Mouse (Mus musculus) thymus, postnatal 0 days (tissue): Measurements from ENCODE around the gene Il17rc. TPM values are rescaled to one million over a fixed set of nuclear protein-coding genes. Genes with fewer than 3 reads are reported as not detected.
A peak's percentile ranks its signal among the peaks of the same experiment; 100 is the strongest.

ENCODE experiments used
- DNase-seq: peaks from one replicate; pipeline ENCODE4 v3.0.0-alpha.2; 2015; ENCODE audit warnings: low spot score
- polyA plus RNA-seq: library from polyadenylated mRNA; unstranded; fragments of >200 nt; fragmentation: Nextera tagmentation; extraction: Ambion mirVana; gene quantifications from 2 replicates; pipeline ENCODE4 v1.2.1, GENCODE M21; 2015

Il17rc gene
- polyA plus RNA-seq, 1 experiment from 2014 or later = 5.0 TPM

- peak; percentile 89 for DNase-seq
Measured at GRCm38 (mm10) chr6:113494258-113494788, 23.1 kb downstream of the Il17rc start.

- no peak for DNase-seq
Measured at GRCm38 (mm10) chr6:113495071-113495675, 23.9 kb downstream of the Il17rc start.

GRCm38 (mm10) chr6:113499346-113499745 is 28.1 kb downstream of the Il17rc start:
- DNase-seq = no peak

DNA sequence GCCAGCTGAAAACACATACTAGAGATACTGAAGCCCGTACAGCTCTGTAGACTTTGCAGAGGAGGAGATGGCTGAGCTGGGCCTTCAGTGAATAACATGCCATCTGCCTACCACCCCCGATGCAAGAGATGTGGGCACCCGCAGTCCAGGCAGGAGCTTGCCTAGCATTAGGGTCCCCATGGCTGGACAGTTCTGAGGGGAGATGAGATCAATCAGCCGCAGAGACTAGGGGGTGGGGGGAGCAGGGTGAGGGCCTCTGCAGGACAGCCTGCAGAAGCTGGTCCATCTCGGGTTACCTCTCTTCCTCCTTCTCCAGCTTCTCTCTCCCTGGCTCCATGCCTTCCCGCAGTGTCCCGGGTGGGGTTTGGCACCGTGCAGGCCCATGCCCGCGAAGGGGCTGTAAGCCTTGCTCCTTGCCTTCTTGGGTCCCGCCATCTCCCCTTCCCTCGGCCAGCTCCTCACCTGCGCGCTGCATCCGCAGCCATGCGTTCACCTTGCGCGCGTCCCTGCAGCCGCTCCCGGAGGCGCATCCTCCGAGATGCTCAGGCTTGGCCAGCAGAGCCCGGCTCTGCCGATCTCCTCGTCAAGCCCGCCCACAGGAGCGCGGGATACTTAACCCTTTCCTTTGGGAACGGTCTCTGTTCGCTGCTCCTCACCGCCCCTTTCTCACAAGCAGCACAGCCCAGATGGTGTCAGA is 30.3 kb downstream of the Il17rc start, which contains the start of gene Prrt3:
TSS of gene Prrt3 (minus strand) at position 544 of the 697 bp plus-strand sequence.
- no peak for DNase-seq

- DNase-seq = no peak
Measured at GRCm38 (mm10) chr6:113502801-113503200, 31.6 kb downstream of the Il17rc start.

- peak; percentile 18 for DNase-seq
Measured at GRCm38 (mm10) chr6:113505689-113506088, 34.5 kb downstream of the Il17rc start.

DNA sequence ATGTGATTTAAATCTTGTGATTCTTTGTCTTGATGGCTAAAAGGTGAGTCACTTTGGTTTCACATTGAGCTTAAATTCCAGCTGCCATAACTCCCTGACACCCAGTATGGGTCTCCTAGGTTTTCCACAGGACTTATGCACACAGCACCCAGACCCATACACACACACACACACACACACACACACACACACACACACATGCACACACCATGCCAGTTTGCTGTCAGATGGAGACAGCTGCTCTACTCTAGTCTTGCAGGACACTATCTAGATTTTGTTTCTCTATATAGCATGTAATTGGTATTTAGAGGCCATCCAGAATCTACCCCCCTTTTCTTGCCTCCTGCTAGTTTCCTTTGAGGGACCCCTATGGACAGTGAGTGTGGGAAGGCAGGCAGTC is 35.9 kb downstream of the Il17rc start:
- DNase-seq = no peak

- DNase-seq = peak; percentile 14
Measured at GRCm38 (mm10) chr6:113508272-113508946, 37.2 kb downstream of the Il17rc start.

DNA sequence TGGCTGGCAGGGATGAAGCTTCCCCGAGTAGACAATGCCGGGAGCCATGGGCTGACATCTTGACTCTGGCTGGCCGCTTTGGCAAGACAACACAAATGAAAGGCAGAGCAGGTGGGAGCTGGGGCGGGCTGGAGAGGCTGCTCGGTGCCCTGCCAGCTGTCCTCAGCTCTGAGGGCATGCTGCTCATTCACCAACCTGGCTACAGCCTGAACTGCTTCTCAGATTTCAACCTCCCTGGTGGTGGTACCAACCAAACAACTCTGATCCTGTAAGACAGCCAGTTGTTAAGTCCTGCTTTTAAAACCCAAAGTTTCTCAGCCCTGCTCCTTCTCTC is 37.7 kb downstream of the Il17rc start:
- no peak for DNase-seq

DNA sequence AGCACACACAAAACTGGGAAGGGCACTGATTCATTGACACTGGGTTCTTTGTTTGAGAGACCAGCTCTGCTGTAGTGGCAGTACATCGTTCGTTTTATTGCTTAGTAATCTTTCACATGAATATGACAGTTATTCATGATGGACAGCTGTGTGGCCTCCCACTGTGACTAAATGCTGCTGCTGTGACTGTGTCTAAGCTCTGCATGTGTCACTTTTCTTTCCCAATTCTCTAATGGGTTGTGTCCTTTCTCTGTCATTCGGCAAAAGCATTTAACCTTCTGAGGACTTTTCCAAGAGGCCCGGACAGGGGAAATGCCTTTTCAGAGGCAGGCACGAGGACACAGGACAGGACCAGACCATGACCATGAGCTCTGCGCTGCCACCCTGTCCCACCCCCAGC is 42.7 kb downstream of the Il17rc start:
- no peak for DNase-seq

DNA sequence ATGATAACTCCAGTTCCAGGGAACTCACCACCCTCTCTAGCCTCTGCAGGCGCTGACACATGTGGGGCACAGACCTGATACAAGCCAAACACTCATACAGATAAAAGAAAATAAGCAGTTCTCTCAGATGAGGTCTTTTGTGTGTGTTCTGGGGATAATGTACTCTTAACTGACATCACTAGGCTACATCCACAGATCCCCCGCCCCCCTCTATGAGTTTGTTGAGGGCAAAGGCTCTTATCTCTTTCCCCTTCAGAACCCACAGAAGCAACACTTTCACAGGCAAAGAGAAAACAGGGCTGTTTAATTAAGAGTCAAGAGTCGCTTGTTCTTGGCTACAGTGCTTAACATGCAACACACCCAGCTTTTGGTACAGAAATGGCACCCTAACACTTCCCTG is 43.4 kb downstream of the Il17rc start:
- DNase-seq = no peak

GRCm38 (mm10) chr6:113517434-113518080 is 46.3 kb downstream of the Il17rc start:
- peak; percentile 83 for DNase-seq

GRCm38 (mm10) chr6:113522310-113522709 is 51.1 kb downstream of the Il17rc start:
- no peak for DNase-seq

GRCm38 (mm10) chr6:113523420-113523819 is 52.2 kb downstream of the Il17rc start:
- no peak for DNase-seq

- peak; percentile 89 for DNase-seq
Measured at GRCm38 (mm10) chr6:113530932-113531839, 60.0 kb downstream of the Il17rc start, which contains the start of the genes Emc3 and Fancd2. Gene Emc3 (minus strand): TSS chr6:113531652. Gene Fancd2 (plus strand): TSS chr6:113531682.

- no peak for DNase-seq
Measured at GRCm38 (mm10) chr6:113531840-113532404, 60.7 kb downstream of the Il17rc start.
